Mouse (Mus musculus): Measurements from ENCODE around the gene Ppp2r3d. TPM values are rescaled to one million over a fixed set of nuclear protein-coding genes. Genes with fewer than 3 reads are reported as not detected.
A peak's percentile ranks its signal among the peaks of the same experiment; 100 is the strongest.

The Ppp2r3d gene
- polyA plus RNA-seq, 1 experiment: 78.5 TPM

DNA sequence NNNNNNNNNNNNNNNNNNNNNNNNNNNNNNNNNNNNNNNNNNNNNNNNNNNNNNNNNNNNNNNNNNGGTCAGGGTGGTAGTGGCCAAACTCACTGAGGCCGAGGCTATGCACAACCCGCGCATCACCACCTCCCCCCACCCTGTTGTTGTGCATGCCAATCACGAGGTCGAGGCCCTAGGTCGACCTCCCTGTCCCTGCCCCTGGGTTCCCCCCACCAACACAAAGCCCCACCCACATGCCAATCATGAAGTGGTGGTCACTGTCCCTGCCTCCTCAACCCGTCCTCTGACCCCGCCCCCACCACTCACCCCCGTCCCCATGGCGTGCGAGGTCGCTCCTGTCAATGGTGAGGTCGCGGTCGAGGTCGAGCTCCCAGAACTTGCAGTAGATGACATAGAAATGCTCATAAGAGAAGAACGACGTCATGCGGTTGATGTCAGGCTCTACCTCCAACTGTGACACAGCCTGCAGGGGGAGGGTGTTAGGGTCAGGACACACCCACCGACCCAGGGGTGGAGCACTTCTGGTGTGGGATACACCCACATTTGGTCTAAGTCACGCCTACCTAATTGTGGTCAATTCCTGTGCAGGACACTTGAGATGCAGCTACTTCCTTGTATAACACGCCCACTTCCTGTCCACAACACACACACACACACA, 37.9 kb downstream of the Ppp2r3d start:
- Histone ChIP-seq H3K4me3 (ENCODE audit: insufficient read depth, poor library complexity, severe bottlenecking) (no peak overlapping the region), H3K79me3 (ENCODE audit: low read depth) (no peaks in the 10 kb centered on the region), H3K79me2 (ENCODE audit: control insufficient read depth, insufficient read depth) (no peaks in the 10 kb centered on the region), H3K27me3 (ENCODE audit: control insufficient read depth, insufficient read depth, insufficient read length) (no peaks in the 10 kb centered on the region), H3ac (ENCODE audit: control insufficient read depth, insufficient read length, low read depth) (no peak overlapping the region), H3K36me3 (ENCODE audit: control insufficient read depth, insufficient read depth) (peaks cover 8% of the 10 kb centered on the region)
- no peak for TF ChIP-seq MYOG (IDR thresholded peaks at IDR 0.05; ENCODE audit: control insufficient read depth, extremely low read depth, insufficient read length)
- no peak for TF ChIP-seq CEBPB (IDR thresholded peaks at IDR 0.05; ENCODE audit: low read depth)
- no peak for TF ChIP-seq USF1 (IDR thresholded peaks at IDR 0.05; ENCODE audit: low read depth)
- no peak for TF ChIP-seq CTCF (IDR thresholded peaks at IDR 0.05; ENCODE audit: control insufficient read depth, insufficient read depth, insufficient read length)
- no peak for TF ChIP-seq MYOD1 (IDR thresholded peaks at IDR 0.05; ENCODE audit: control insufficient read depth, insufficient read length, low read depth)
- TF ChIP-seq MAX (IDR thresholded peaks at IDR 0.05): no peak
- TF ChIP-seq FOSL1 (IDR thresholded peaks at IDR 0.05; ENCODE audit: insufficient read depth, low read length, poor library complexity, severe bottlenecking): no peak

- peak overlapping the region; percentile 4 for H3ac ChIP-seq (ENCODE audit: control insufficient read depth, insufficient read length, low read depth)
- TF ChIP-seq MAX (IDR thresholded peaks at IDR 0.05) (no peak), MYOD1 (IDR thresholded peaks at IDR 0.05; ENCODE audit: control insufficient read depth, insufficient read length, low read depth) (no peak), CEBPB (IDR thresholded peaks at IDR 0.05; ENCODE audit: low read depth) (no peak), USF1 (IDR thresholded peaks at IDR 0.05; ENCODE audit: low read depth) (no peak), MYOG (IDR thresholded peaks at IDR 0.05; ENCODE audit: control insufficient read depth, extremely low read depth, insufficient read length) (no peak), FOSL1 (IDR thresholded peaks at IDR 0.05; ENCODE audit: insufficient read depth, low read length, poor library complexity, severe bottlenecking) (no peak), CTCF (IDR thresholded peaks at IDR 0.05; ENCODE audit: control insufficient read depth, insufficient read depth, insufficient read length) (no peak)
- H3K36me3 ChIP-seq (ENCODE audit: control insufficient read depth, insufficient read depth): no peaks in the 10 kb centered on the region
- peak overlapping the region; percentile 34 for H3K4me3 ChIP-seq (ENCODE audit: insufficient read depth, poor library complexity, severe bottlenecking)
- no peaks in the 10 kb centered on the region for H3K79me3 ChIP-seq (ENCODE audit: low read depth)
- H3K27me3 ChIP-seq (ENCODE audit: control insufficient read depth, insufficient read depth, insufficient read length): no peaks in the 10 kb centered on the region
- H3K79me2 ChIP-seq (ENCODE audit: control insufficient read depth, insufficient read depth): no peaks in the 10 kb centered on the region
These were observed 51.2 kb downstream of the Ppp2r3d start for GRCm38 (mm10) chr9:124425411-124425885.

DNA sequence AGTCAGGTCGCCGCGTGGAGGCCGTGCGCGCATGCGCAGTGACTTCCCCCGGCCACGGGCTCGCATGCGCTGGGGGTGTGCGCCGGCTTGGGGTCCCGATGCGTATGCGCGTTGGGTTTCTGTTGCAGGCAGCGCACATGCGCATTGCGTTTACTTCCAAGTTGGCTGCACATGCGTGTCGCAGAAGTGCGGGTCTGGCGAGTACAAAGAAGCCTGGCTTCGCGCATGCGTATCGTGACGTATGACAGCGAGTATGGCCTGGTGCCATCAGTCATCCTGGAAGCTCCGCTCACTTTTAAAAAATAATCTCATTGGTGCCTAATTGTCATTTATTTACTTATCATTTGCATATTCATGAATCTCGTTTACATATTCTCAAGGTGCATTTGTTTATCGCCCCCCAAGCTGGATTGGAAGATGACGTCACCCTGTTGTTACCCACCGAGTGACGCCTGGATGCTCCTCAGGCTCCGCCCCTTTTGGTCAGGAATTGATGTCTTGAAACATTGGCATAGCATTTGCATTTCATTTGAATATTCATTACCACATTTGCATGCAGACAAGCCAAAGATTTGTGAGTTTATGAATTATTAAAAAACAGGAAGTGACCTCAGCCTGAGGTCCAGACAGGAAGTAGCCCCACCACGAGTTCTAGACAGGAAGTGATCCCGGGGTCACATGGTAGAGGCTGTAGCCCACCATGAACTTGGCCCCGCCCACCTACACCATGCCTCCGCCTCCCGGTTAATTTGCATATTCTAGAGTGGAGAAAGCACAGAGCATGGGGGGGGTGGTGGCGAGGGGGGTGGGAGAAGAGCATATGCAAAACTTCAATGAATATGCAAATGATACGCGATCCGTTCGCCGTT, 51.9 kb downstream of the Ppp2r3d start:
- Histone ChIP-seq H3K36me3 (ENCODE audit: control insufficient read depth, insufficient read depth) (no peaks in the 10 kb centered on the region), H3K27me3 (ENCODE audit: control insufficient read depth, insufficient read depth, insufficient read length) (no peaks in the 10 kb centered on the region), H3K4me3 (ENCODE audit: insufficient read depth, poor library complexity, severe bottlenecking) (peak overlapping the region; percentile 49), H3K79me3 (ENCODE audit: low read depth) (no peaks in the 10 kb centered on the region), H3K79me2 (ENCODE audit: control insufficient read depth, insufficient read depth) (no peaks in the 10 kb centered on the region), H3ac (ENCODE audit: control insufficient read depth, insufficient read length, low read depth) (peak overlapping the region; percentile 70)
- TF ChIP-seq MAX (IDR thresholded peaks at IDR 0.05) (peak; percentile 77), USF1 (IDR thresholded peaks at IDR 0.05; ENCODE audit: low read depth) (peak; percentile 91), MYOD1 (IDR thresholded peaks at IDR 0.05; ENCODE audit: control insufficient read depth, insufficient read length, low read depth) (no peak), FOSL1 (IDR thresholded peaks at IDR 0.05; ENCODE audit: insufficient read depth, low read length, poor library complexity, severe bottlenecking) (no peak), CEBPB (IDR thresholded peaks at IDR 0.05; ENCODE audit: low read depth) (no peak), MYOG (IDR thresholded peaks at IDR 0.05; ENCODE audit: control insufficient read depth, extremely low read depth, insufficient read length) (no peak), CTCF (IDR thresholded peaks at IDR 0.05; ENCODE audit: control insufficient read depth, insufficient read depth, insufficient read length) (no peak)

DNA sequence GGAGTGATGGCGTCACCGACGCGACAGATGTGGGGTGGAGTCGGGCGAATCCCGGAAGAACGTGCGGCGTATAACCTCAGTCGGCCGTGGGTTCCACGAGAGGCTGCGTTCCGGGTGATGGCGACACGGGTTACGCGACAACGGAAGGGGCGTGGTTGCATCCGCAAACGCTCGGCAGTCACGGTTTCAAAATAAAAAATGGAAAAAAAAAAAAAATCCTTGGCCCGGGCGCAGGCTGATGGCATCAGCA, 52.5 kb downstream of the Ppp2r3d start:
- H3ac ChIP-seq (ENCODE audit: control insufficient read depth, insufficient read length, low read depth): peak overlapping the region; percentile 70
- no peak for TF ChIP-seq MYOG (IDR thresholded peaks at IDR 0.05; ENCODE audit: control insufficient read depth, extremely low read depth, insufficient read length)
- no peak for TF ChIP-seq CTCF (IDR thresholded peaks at IDR 0.05; ENCODE audit: control insufficient read depth, insufficient read depth, insufficient read length)
- no peak for TF ChIP-seq FOSL1 (IDR thresholded peaks at IDR 0.05; ENCODE audit: insufficient read depth, low read length, poor library complexity, severe bottlenecking)
- no peak for TF ChIP-seq CEBPB (IDR thresholded peaks at IDR 0.05; ENCODE audit: low read depth)
- no peak for TF ChIP-seq MYOD1 (IDR thresholded peaks at IDR 0.05; ENCODE audit: control insufficient read depth, insufficient read length, low read depth)
- TF ChIP-seq MAX (IDR thresholded peaks at IDR 0.05): no peak
- TF ChIP-seq USF1 (IDR thresholded peaks at IDR 0.05; ENCODE audit: low read depth): no peak
- no peaks in the 10 kb centered on the region for H3K27me3 ChIP-seq (ENCODE audit: control insufficient read depth, insufficient read depth, insufficient read length)
- H3K36me3 ChIP-seq (ENCODE audit: control insufficient read depth, insufficient read depth): no peaks in the 10 kb centered on the region
- H3K79me2 ChIP-seq (ENCODE audit: control insufficient read depth, insufficient read depth): no peaks in the 10 kb centered on the region
- peak overlapping the region; percentile 49 for H3K4me3 ChIP-seq (ENCODE audit: insufficient read depth, poor library complexity, severe bottlenecking)
- no peaks in the 10 kb centered on the region for H3K79me3 ChIP-seq (ENCODE audit: low read depth)

DNA sequence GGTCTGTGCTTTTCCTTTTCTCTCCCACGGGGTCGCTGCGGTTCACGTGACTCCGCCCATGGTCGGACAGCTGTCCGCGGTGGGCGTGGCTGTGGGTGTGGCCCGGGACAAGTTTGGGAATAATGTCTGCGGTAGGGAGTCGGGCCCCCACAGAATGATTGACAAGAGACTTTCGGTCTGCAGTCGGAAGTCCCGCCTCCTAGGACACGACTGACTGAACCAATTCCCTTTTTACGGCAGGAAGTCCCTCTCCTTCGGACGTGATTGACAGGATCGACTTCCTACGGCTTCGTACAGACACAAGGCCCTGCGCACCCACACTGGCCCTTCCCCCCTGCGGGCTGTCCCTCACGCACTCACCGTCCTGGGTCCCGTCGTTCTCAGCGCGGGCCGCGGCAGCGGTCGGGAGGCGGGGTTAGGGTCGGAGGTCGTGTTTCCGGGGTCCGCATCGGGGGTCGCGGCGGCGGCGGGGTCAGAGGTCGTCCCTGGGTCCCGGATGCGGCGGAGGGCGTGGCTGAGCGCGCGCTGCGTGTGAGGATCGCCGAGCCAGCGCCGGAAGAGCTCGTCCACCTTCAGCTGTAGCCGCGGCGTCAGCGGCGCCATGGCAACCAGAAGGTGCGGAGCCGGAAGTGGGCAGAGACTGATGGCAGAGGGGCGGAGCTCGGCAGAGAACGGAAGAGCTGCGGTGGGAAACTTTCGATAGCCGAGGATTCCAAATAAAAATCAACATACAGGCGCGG, 53.0 kb downstream of the Ppp2r3d start:
- Histone ChIP-seq H3K36me3 (ENCODE audit: control insufficient read depth, insufficient read depth) (no peaks in the 10 kb centered on the region), H3ac (ENCODE audit: control insufficient read depth, insufficient read length, low read depth) (peak overlapping the region; percentile 82), H3K79me3 (ENCODE audit: low read depth) (no peaks in the 10 kb centered on the region), H3K27me3 (ENCODE audit: control insufficient read depth, insufficient read depth, insufficient read length) (no peaks in the 10 kb centered on the region), H3K4me3 (ENCODE audit: insufficient read depth, poor library complexity, severe bottlenecking) (peak overlapping the region; percentile 49), H3K79me2 (ENCODE audit: control insufficient read depth, insufficient read depth) (no peaks in the 10 kb centered on the region)
- TF ChIP-seq FOSL1 (IDR thresholded peaks at IDR 0.05; ENCODE audit: insufficient read depth, low read length, poor library complexity, severe bottlenecking) (no peak), MYOG (IDR thresholded peaks at IDR 0.05; ENCODE audit: control insufficient read depth, extremely low read depth, insufficient read length) (no peak), CEBPB (IDR thresholded peaks at IDR 0.05; ENCODE audit: low read depth) (no peak), MAX (IDR thresholded peaks at IDR 0.05) (no peak), CTCF (IDR thresholded peaks at IDR 0.05; ENCODE audit: control insufficient read depth, insufficient read depth, insufficient read length) (no peak), USF1 (IDR thresholded peaks at IDR 0.05; ENCODE audit: low read depth) (peak; percentile 79), MYOD1 (IDR thresholded peaks at IDR 0.05; ENCODE audit: control insufficient read depth, insufficient read length, low read depth) (peak; percentile 33)

Data from C2C12 (cell line).